Mouse (Mus musculus): ENCODE measurements around the gene Bud13. TPM values are rescaled to one million over a fixed set of nuclear protein-coding genes. Genes with fewer than 3 reads are reported as not detected.

The Bud13 gene
- 10 to 100 TPM; 13.2 TPM for total RNA-seq (2021)

- intact Hi-C loops (cut with DNase I), result no loop called here
These were observed at the start of gene Bud13 for GRCm38 (mm10) chr9:46282631-46283436. Bud13 (plus strand) TSS chr9:46283008.

DNA sequence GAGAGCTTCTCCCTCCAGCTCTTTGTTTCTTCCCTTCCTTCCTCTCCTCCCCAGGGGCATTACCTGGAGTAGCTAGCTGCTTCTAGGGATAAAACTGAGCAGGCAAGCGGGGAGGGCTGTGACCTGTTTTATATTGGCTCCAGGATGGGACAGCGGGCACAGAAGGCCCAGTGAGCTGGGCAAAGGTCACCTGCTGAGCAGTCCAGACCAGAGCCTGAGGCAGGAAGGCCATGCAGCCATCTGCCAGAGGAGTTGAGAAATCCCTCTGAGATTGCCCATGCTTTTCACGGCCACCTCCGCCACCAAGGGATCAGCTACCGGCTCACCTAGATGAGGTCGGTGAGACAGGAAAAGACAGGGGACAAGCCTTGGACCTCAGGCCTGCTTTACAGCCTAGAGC, 47.6 kb upstream of the Bud13 start:
- DNase-seq, result no peak
- intact Hi-C loops (cut with DNase I), result no loop called here

More at GRCm38 (mm10) chr9:46282631-46283436, at the start of gene Bud13:
- peak; percentile 94 for DNase-seq

DNA sequence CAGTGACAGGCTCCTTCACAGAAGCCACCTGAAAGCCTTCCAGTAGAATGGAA, 47.4 kb upstream of the Bud13 start, which contains the start of gene Apoc3:
Gene Apoc3 (minus strand): TSS at position 41 of the 53 bp plus-strand sequence.
- intact Hi-C loops (cut with DNase I), result no loop called here
- DNase-seq, result no peak

- DNase-seq, result no peak
- intact Hi-C loops (cut with DNase I), result no loop called here
These were observed 47.2 kb upstream of the Bud13 start for GRCm38 (mm10) chr9:46235649-46236048.

GRCm38 (mm10) chr9:46238850-46239249, 44.0 kb upstream of the Bud13 start:
- intact Hi-C loops (cut with DNase I), result no loop called here
- DNase-seq, result no peak

- intact Hi-C loops (cut with DNase I), result no loop called here
- DNase-seq, result no peak
These were observed 42.2 kb upstream of the Bud13 start, which contains the start of gene Apoa4 for GRCm38 (mm10) chr9:46240526-46241153. Apoa4 (plus strand) TSS chr9:46240696.

DNA sequence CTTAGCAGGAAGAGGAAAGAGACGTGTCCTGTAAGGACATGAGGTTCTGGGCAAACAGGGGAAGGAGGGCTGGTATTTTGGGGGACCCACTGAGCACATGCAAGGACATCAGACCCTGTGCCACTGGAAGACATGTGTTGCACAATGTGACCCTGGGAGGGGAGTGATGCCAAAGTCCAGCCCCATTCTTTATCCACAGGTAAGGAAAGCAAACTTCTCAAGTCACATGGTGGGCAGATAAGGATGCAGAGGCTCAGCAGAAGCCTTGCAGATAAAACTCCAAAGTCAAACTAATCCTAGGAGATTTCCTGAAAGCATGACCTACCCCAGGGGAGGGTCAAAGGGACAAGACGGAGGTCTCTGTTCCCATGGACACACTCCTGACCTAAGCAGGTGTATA, 41.0 kb upstream of the Bud13 start:
- intact Hi-C loops (cut with DNase I), result no loop called here
- no peak for DNase-seq

GRCm38 (mm10) chr9:46243122-46243521, 39.7 kb upstream of the Bud13 start:
- DNase-seq, result no peak
- intact Hi-C loops (cut with DNase I), result no loop called here

- DNase-seq, result no peak
- intact Hi-C loops (cut with DNase I), result no loop called here
These were observed 39.2 kb upstream of the Bud13 start for GRCm38 (mm10) chr9:46243584-46243983.

- intact Hi-C loops (cut with DNase I), result loop anchor here (5.0 kb wide), 1 partner anchor 245 kb away; no protein-coding TSS in a partner anchor
- peak; percentile 70 for DNase-seq
These were observed 36.0 kb upstream of the Bud13 start for GRCm38 (mm10) chr9:46246752-46247324.

DNA sequence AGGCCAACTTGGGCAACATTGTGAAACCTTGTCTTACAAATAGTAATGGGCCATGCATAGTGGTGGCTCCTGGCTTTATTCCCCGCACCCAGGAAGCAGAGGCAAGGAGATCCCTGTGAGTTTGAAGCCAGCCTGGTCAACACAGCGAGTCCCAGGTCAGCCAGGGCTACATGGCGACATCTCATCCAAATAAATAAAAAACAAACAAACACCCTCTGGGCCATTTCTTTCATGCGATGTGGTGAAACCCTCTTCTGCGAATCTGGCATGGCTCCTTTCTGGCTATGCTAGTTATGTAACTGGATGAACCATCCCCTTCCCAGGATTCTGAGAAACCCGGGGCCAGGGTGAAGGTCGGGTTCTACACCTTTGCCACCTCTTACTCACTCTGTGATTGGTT, 26.6 kb upstream of the Bud13 start:
- DNase-seq, result no peak
- intact Hi-C loops (cut with DNase I), result no loop called here

GRCm38 (mm10) chr9:46256658-46257385, 26.0 kb upstream of the Bud13 start:
- intact Hi-C loops (cut with DNase I), result no loop called here
- DNase-seq, result no peak

GRCm38 (mm10) chr9:46257546-46257945, 25.3 kb upstream of the Bud13 start:
- intact Hi-C loops (cut with DNase I), result no loop called here

GRCm38 (mm10) chr9:46259111-46259510, 23.7 kb upstream of the Bud13 start:
- DNase-seq, result no peak
- intact Hi-C loops (cut with DNase I), result no loop called here

More at GRCm38 (mm10) chr9:46257546-46257945, 25.3 kb upstream of the Bud13 start:
- no peak for DNase-seq

- intact Hi-C loops (cut with DNase I), result no loop called here
- DNase-seq, result no peak
These were observed 21.7 kb upstream of the Bud13 start for GRCm38 (mm10) chr9:46261131-46261530.

DNA sequence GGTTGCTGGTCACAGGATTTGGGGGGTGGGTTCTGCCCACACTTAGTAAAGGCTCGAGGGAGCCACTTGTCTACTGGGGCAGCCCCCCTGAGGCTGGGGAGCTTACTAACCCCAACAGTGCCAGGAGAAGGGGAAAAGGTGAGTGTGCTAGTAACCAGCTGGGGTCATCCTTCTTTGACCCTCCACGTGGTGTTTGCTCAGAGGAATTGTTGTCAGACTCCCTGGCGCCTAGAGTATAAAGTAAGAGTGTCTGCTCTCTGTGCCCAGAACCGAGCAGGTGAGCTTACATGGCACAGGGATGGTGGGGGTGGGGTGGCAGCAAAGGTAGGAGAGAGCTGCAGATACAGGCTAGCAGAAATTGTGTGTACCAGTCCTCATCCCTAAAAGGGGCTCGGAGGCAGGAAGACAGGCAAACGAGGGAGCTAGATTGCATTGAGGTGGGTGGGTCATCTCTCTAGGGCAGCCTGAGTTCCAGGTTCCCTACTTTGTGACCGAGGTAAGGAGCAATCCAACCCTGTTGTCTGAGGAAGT, 14.4 kb upstream of the Bud13 start, which contains the start of gene Apoa5:
Gene Apoa5 (plus strand): TSS at position 291 of the 531 bp plus-strand sequence.
- intact Hi-C loops (cut with DNase I), result no loop called here
- DNase-seq, result no peak

- no peak for DNase-seq
- intact Hi-C loops (cut with DNase I), result no loop called here
These were observed 13.7 kb upstream of the Bud13 start for GRCm38 (mm10) chr9:46269125-46269524.

- intact Hi-C loops (cut with DNase I), result no loop called here
- DNase-seq, result no peak
These were observed 12.0 kb upstream of the Bud13 start for GRCm38 (mm10) chr9:46270782-46271181.

GRCm38 (mm10) chr9:46272070-46272469, 10.7 kb upstream of the Bud13 start:
- DNase-seq, result no peak
- intact Hi-C loops (cut with DNase I), result no loop called here

- DNase-seq, result peak; percentile 85
- intact Hi-C loops (cut with DNase I), result no loop called here
These were observed 9.9 kb upstream of the Bud13 start, which contains the start of gene Zpr1 for GRCm38 (mm10) chr9:46272677-46273454. Zpr1 (plus strand) TSS chr9:46273064.

All from left cerebral cortex, postnatal 4 days (tissue).